Mouse (Mus musculus): Measurements from ENCODE around the gene Tdrd6.

The Tdrd6 gene

GRCm38 (mm10) chr17:43612221-43612620, 17.9 kb downstream of the Tdrd6 start:
- no peak for DNase-seq (ENCODE audit: low spot score)

- DNase-seq (ENCODE audit: low spot score) = peak; percentile 7
These were observed 18.5 kb downstream of the Tdrd6 start for GRCm38 (mm10) chr17:43611586-43611985.

- DNase-seq (ENCODE audit: low spot score) = peak; percentile 59
These were observed 23.4 kb downstream of the Tdrd6 start for GRCm38 (mm10) chr17:43606704-43607103.

- no peak for DNase-seq (ENCODE audit: low spot score)
These were observed 31.4 kb downstream of the Tdrd6 start for GRCm38 (mm10) chr17:43598706-43599105.

- DNase-seq (ENCODE audit: low spot score) = no peak
These were observed 32.4 kb downstream of the Tdrd6 start for GRCm38 (mm10) chr17:43597742-43598141.

GRCm38 (mm10) chr17:43592296-43593291, 37.5 kb downstream of the Tdrd6 start:
- no peak for DNase-seq (ENCODE audit: low spot score)

- DNase-seq (ENCODE audit: low spot score) = no peak
These were observed 39.6 kb downstream of the Tdrd6 start for GRCm38 (mm10) chr17:43590531-43590930.

GRCm38 (mm10) chr17:43589750-43590149, 40.3 kb downstream of the Tdrd6 start:
- no peak for DNase-seq (ENCODE audit: low spot score)

GRCm38 (mm10) chr17:43587278-43587677, 42.8 kb downstream of the Tdrd6 start:
- no peak for DNase-seq (ENCODE audit: low spot score)

- no peak for DNase-seq (ENCODE audit: low spot score)
These were observed 45.3 kb downstream of the Tdrd6 start for GRCm38 (mm10) chr17:43584771-43585170.

GRCm38 (mm10) chr17:43581012-43581467, 49.1 kb downstream of the Tdrd6 start:
- DNase-seq (ENCODE audit: low spot score) = no peak

GRCm38 (mm10) chr17:43580456-43580855, 49.6 kb downstream of the Tdrd6 start:
- no peak for DNase-seq (ENCODE audit: low spot score)

- peak; percentile 47 for DNase-seq (ENCODE audit: low spot score)
These were observed 56.5 kb downstream of the Tdrd6 start for GRCm38 (mm10) chr17:43573624-43574073.

- DNase-seq (ENCODE audit: low spot score) = no peak
These were observed 60.8 kb downstream of the Tdrd6 start for GRCm38 (mm10) chr17:43569287-43569686.

GRCm38 (mm10) chr17:43567992-43568888, 61.9 kb downstream of the Tdrd6 start, which contains the start of gene Pla2g7:
Gene Pla2g7, plus strand, starts transcription at chr17:43568098.
- no peak for DNase-seq (ENCODE audit: low spot score)

GRCm38 (mm10) chr17:43567593-43567991, 62.5 kb downstream of the Tdrd6 start:
- no peak for DNase-seq (ENCODE audit: low spot score)

All from lung, postnatal 25 days (tissue).